Mouse (Mus musculus): ENCODE results near the gene Alg2. TPM values are rescaled to one million over a fixed set of nuclear protein-coding genes. Genes with fewer than 3 reads are reported as not detected.

Alg2 gene
- 10 to 100 TPM; 22.7 to 26.7 TPM for total RNA-seq (2023)

DNA sequence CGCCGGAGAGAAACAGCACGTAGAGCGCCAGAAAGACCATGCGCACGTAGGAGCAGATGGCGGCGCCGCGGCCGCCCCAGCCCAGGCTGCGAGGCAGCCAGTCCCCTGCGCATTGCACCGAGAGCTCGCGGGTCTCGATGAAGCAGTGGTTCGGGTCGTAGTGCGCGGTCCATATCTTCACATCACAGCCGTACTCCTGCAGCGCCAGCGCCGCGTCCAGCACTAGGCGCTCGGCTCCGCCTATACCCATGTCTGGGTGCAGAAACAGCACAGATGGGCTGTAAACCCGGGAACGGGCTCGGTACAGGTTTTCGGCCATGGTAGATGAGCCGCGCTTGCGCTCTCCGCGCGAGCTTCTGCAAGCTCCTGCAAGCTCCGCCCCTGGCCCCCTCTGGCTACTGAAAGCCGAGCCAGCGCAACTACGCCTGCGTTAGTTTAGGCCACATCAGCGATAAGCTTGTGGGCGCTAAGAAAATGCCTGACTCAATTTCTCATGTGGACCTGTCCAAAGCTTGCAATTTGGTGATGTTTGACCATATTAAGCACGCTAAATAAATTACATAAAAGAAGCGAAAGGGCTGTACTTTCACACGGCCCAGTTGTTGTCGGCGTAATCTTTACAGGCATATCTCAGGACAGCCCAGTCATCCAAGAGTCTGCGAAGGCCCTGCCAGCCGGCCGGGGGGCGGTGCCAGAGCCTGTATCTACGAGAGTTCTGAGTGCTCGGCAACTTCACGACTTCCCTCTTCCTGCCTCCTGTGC is at the start of gene Alg2, which contains the start of gene Sec61b:
TSS of gene Alg2 (minus strand) at position 366 of the 762 bp plus-strand sequence.
TSS of gene Sec61b (plus strand) at position 691 of the 762 bp plus-strand sequence.

Other genes starting within 250 kb of the Alg2 start
- 10 to 100 TPM; 25.5 to 33.1 TPM for gene Tgfbr1, start 121.1 kb downstream of the Alg2 start, total RNA-seq (2023)
- 10 to 100 TPM; 92.4 to 98.6 TPM for gene Sec61b, start 325 bp upstream of the Alg2 start, total RNA-seq (2023)